Comparison of ENCODE assay signal across 8 mouse cellular contexts in genomic region chr11:97807626-97808025, GRCm38 (mm10). TPM values are rescaled to one million over a fixed set of nuclear protein-coding genes. Genes with fewer than 3 reads are reported as not detected.
DNase-seq lines count a peak whose midpoint lies in the region; ATAC-seq and TF ChIP-seq lines count a peak whose summit lies in the region.

No protein-coding gene starts in this region.

- WGBS in forebrain, embryonic 12.5 days: 50% methylated on average over 6 of the region's 6 CpGs
- WGBS in forebrain, embryonic 14.5 days: 43% methylated on average over 6 of the region's 6 CpGs
- WGBS in forebrain, embryonic 13.5 days: 58% methylated on average over 6 of the region's 6 CpGs
- WGBS in kidney, embryonic 15.5 days: 43% methylated on average over 6 of the region's 6 CpGs

- H3K36me3 ChIP-seq in forebrain, embryonic 12.5 days (replicated peaks): peaks cover 30% of the 10 kb centered on the region
- H3K36me3 ChIP-seq in forebrain, embryonic 14.5 days (ENCODE audit: control insufficient read depth, insufficient read depth, low read length): peaks cover 34% of the 10 kb centered on the region
- H3K36me3 ChIP-seq in C2C12 (ENCODE audit: control insufficient read depth, insufficient read depth): peaks cover 66% of the 10 kb centered on the region
- peaks cover 33% of the 10 kb centered on the region for H3K36me3 ChIP-seq in forebrain, embryonic 13.5 days (ENCODE audit: poor library complexity, severe bottlenecking)
- peaks cover 22% of the 10 kb centered on the region for H3K36me3 ChIP-seq in kidney, embryonic 15.5 days

- TF ChIP-seq CTCF in C2C12 (IDR thresholded peaks at IDR 0.05; ENCODE audit: control insufficient read depth, insufficient read depth, insufficient read length): no peak

- H3K9ac ChIP-seq in forebrain, embryonic 12.5 days: no peak overlapping the region
- H3K9ac ChIP-seq in forebrain, embryonic 14.5 days (ENCODE audit: low read length): no peak overlapping the region
- no peak overlapping the region for H3K9ac ChIP-seq in forebrain, embryonic 13.5 days
- no peak overlapping the region for H3K9ac ChIP-seq in kidney, embryonic 15.5 days

- H3K9me3 ChIP-seq in forebrain, embryonic 12.5 days: no peaks in the 10 kb centered on the region
- no peaks in the 10 kb centered on the region for H3K9me3 ChIP-seq in forebrain, embryonic 14.5 days (replicated peaks; ENCODE audit: control insufficient read depth, low read length)
- no peaks in the 10 kb centered on the region for H3K9me3 ChIP-seq in forebrain, embryonic 13.5 days (replicated peaks)
- H3K9me3 ChIP-seq in kidney, embryonic 15.5 days (replicated peaks): no peaks in the 10 kb centered on the region

- H3K4me3 ChIP-seq in forebrain, embryonic 12.5 days (replicated peaks): no peak overlapping the region
- no peak overlapping the region for H3K4me3 ChIP-seq in forebrain, embryonic 14.5 days (ENCODE audit: low read depth, low read length)
- no peak overlapping the region for H3K4me3 ChIP-seq in C2C12 (ENCODE audit: insufficient read depth, poor library complexity, severe bottlenecking)
- no peak overlapping the region for H3K4me3 ChIP-seq in forebrain, embryonic 13.5 days
- H3K4me3 ChIP-seq in kidney, embryonic 15.5 days (replicated peaks): no peak overlapping the region

- peaks cover 89% of the 10 kb centered on the region for H3K4me1 ChIP-seq in forebrain, embryonic 12.5 days
- peaks cover 66% of the 10 kb centered on the region for H3K4me1 ChIP-seq in forebrain, embryonic 14.5 days (ENCODE audit: control insufficient read depth, insufficient read depth, low read length)
- H3K4me1 ChIP-seq in forebrain, embryonic 13.5 days: peaks cover 89% of the 10 kb centered on the region
- peaks cover 96% of the 10 kb centered on the region for H3K4me1 ChIP-seq in kidney, embryonic 15.5 days

- H3K27me3 ChIP-seq in forebrain, embryonic 12.5 days: no peaks in the 10 kb centered on the region
- no peaks in the 10 kb centered on the region for H3K27me3 ChIP-seq in forebrain, embryonic 14.5 days (replicated peaks; ENCODE audit: control insufficient read depth, insufficient read depth, low read length)
- H3K27me3 ChIP-seq in C2C12 (ENCODE audit: control insufficient read depth, insufficient read depth, insufficient read length): no peaks in the 10 kb centered on the region
- H3K27me3 ChIP-seq in forebrain, embryonic 13.5 days: no peaks in the 10 kb centered on the region
- H3K27me3 ChIP-seq in kidney, embryonic 15.5 days: no peaks in the 10 kb centered on the region

- no peak overlapping the region for H3K4me2 ChIP-seq in forebrain, embryonic 12.5 days
- H3K4me2 ChIP-seq in forebrain, embryonic 14.5 days (ENCODE audit: low read length): no peak overlapping the region
- H3K4me2 ChIP-seq in forebrain, embryonic 13.5 days: peak overlapping the region; percentile 8; the same call in 1 of the 2 replicates
- peak overlapping the region; percentile 33 for H3K4me2 ChIP-seq in kidney, embryonic 15.5 days

- H3K79me2 ChIP-seq in C2C12 (ENCODE audit: control insufficient read depth, insufficient read depth): peaks cover 100% of the 10 kb centered on the region

- peak overlapping the region; percentile 51 for H3K27ac ChIP-seq in forebrain, embryonic 12.5 days
- no peak overlapping the region for H3K27ac ChIP-seq in forebrain, embryonic 14.5 days (ENCODE audit: low read depth, low read length)
- H3K27ac ChIP-seq in forebrain, embryonic 13.5 days: peak overlapping the region; percentile 17; the same call in 1 of the 2 replicates
- H3K27ac ChIP-seq in kidney, embryonic 15.5 days: peak overlapping the region; percentile 90

- no peak for DNase-seq in forebrain, embryonic 14.5 days (ENCODE audit: low spot score)
- DNase-seq in frontal cortex, postnatal 14 days (ENCODE audit: low spot score in 2 of 2): no peak
- DNase-seq in testis, postnatal 14 days (ENCODE audit: low spot score): no peak
- DNase-seq in gastrocnemius, postnatal 14 days: no peak

- ATAC-seq in forebrain, embryonic 12.5 days (ENCODE audit: low FRiP score): no peak
- ATAC-seq in forebrain, embryonic 14.5 days: no peak
- ATAC-seq in forebrain, embryonic 13.5 days: no peak
- ATAC-seq in kidney, embryonic 15.5 days (replicated peaks; ENCODE audit: low FRiP score): no peak

- intact Hi-C loops in gastrocnemius, postnatal 14 days (cut with DNase I; ENCODE audit: low total_unique reads): no loop called here

- H3K79me3 ChIP-seq in C2C12 (ENCODE audit: low read depth): peaks cover 87% of the 10 kb centered on the region

- H3ac ChIP-seq in C2C12 (ENCODE audit: control insufficient read depth, insufficient read length, low read depth): peak overlapping the region; percentile 8

TF ChIP-seq in C2C12, 6 proteins besides CTCF, POLR2A, EP300 and RAD21:
- no peak for TF ChIP-seq MYOD1 (IDR thresholded peaks at IDR 0.05; ENCODE audit: control insufficient read depth, insufficient read length, low read depth)
- TF ChIP-seq FOSL1 (IDR thresholded peaks at IDR 0.05; ENCODE audit: insufficient read depth, low read length, poor library complexity, severe bottlenecking): no peak
- no peak for TF ChIP-seq CEBPB (IDR thresholded peaks at IDR 0.05; ENCODE audit: low read depth)
- no peak for TF ChIP-seq MYOG (IDR thresholded peaks at IDR 0.05; ENCODE audit: control insufficient read depth, extremely low read depth, insufficient read length)

RNA-seq across cellular contexts. Expression of gene Lasp1, which starts 8.8 kb away (rescaled TPM):
- polyA plus RNA-seq in forebrain, embryonic 12.5 days (2016; fragmentation: Nextera tagmentation; extraction: Ambion mirVana): 103 and 109 TPM in 2 replicates
- polyA plus RNA-seq in forebrain, embryonic 14.5 days (2014; fragmentation: Nextera tagmentation; extraction: Ambion mirVana): 77.6 and 94.6 TPM in 2 replicates
- polyA plus RNA-seq in C2C12 (2012; fragmentation: generic; extraction: Trizol): 219 TPM
- polyA plus RNA-seq in forebrain, embryonic 13.5 days (2015; fragmentation: Nextera tagmentation; extraction: Ambion mirVana): 95.3 and 109 TPM in 2 replicates
- polyA plus RNA-seq in kidney, embryonic 15.5 days (2015; fragmentation: Nextera tagmentation; extraction: Ambion mirVana): 104 and 108 TPM in 2 replicates
- 10 to 100 TPM; 29.9 to 39.5 TPM for total RNA-seq in gastrocnemius, postnatal 14 days (2021)

RNA-seq across cellular contexts. Expression of gene Rpl23, which starts 25.4 kb away (rescaled TPM):
- polyA plus RNA-seq in forebrain, embryonic 12.5 days (2016; fragmentation: Nextera tagmentation; extraction: Ambion mirVana): 392 and 426 TPM in 2 replicates
- polyA plus RNA-seq in forebrain, embryonic 14.5 days (2014; fragmentation: Nextera tagmentation; extraction: Ambion mirVana): 348 and 451 TPM in 2 replicates
- polyA plus RNA-seq in C2C12 (2012; fragmentation: generic; extraction: Trizol): 1,391 TPM
- 386 and 461 TPM in 2 replicates for polyA plus RNA-seq in forebrain, embryonic 13.5 days (2015; fragmentation: Nextera tagmentation; extraction: Ambion mirVana)
- polyA plus RNA-seq in kidney, embryonic 15.5 days (2015; fragmentation: Nextera tagmentation; extraction: Ambion mirVana): 565 and 652 TPM in 2 replicates
- total RNA-seq in gastrocnemius, postnatal 14 days (2021): 100 to 1,000 TPM; 607 to 676 TPM

RNA-seq across cellular contexts. Expression of gene 1700001P01Rik, which starts 31.9 kb away (rescaled TPM):
- polyA plus RNA-seq in forebrain, embryonic 12.5 days (2016; fragmentation: Nextera tagmentation; extraction: Ambion mirVana): 0.55 and 1.0 TPM in 2 replicates
- polyA plus RNA-seq in forebrain, embryonic 14.5 days (2014; fragmentation: Nextera tagmentation; extraction: Ambion mirVana): 0.50 TPM in 1 of 2 replicates, not detected in the other
- 0.14 TPM for polyA plus RNA-seq in C2C12 (2012; fragmentation: generic; extraction: Trizol)
- 0.62 and 0.76 TPM in 2 replicates for polyA plus RNA-seq in forebrain, embryonic 13.5 days (2015; fragmentation: Nextera tagmentation; extraction: Ambion mirVana)
- 0.62 and 0.67 TPM in 2 replicates for polyA plus RNA-seq in kidney, embryonic 15.5 days (2015; fragmentation: Nextera tagmentation; extraction: Ambion mirVana)
- not detected for total RNA-seq in gastrocnemius, postnatal 14 days (2021)

RNA-seq across cellular contexts. Expression of gene B230217C12Rik, which starts 33.0 kb away (rescaled TPM):
- 15.1 and 17.0 TPM in 2 replicates for polyA plus RNA-seq in forebrain, embryonic 12.5 days (2016; fragmentation: Nextera tagmentation; extraction: Ambion mirVana)
- polyA plus RNA-seq in forebrain, embryonic 14.5 days (2014; fragmentation: Nextera tagmentation; extraction: Ambion mirVana): 20.3 and 21.5 TPM in 2 replicates
- 4.9 TPM for polyA plus RNA-seq in C2C12 (2012; fragmentation: generic; extraction: Trizol)
- 17.4 and 18.7 TPM in 2 replicates for polyA plus RNA-seq in forebrain, embryonic 13.5 days (2015; fragmentation: Nextera tagmentation; extraction: Ambion mirVana)
- 7.4 and 7.5 TPM in 2 replicates for polyA plus RNA-seq in kidney, embryonic 15.5 days (2015; fragmentation: Nextera tagmentation; extraction: Ambion mirVana)
- total RNA-seq in gastrocnemius, postnatal 14 days (2021): 1 to 10 TPM in 1 of 2 experiments, under 1 TPM in 1; 0.84 to 1.5 TPM

RNA-seq across cellular contexts. Expression of gene Cwc25, which starts 41.3 kb away (rescaled TPM):
- polyA plus RNA-seq in forebrain, embryonic 12.5 days (2016; fragmentation: Nextera tagmentation; extraction: Ambion mirVana): 21.5 and 22.4 TPM in 2 replicates
- polyA plus RNA-seq in forebrain, embryonic 14.5 days (2014; fragmentation: Nextera tagmentation; extraction: Ambion mirVana): 9.9 and 11.1 TPM in 2 replicates
- polyA plus RNA-seq in C2C12 (2012; fragmentation: generic; extraction: Trizol): 8.7 TPM
- 18.0 and 20.1 TPM in 2 replicates for polyA plus RNA-seq in forebrain, embryonic 13.5 days (2015; fragmentation: Nextera tagmentation; extraction: Ambion mirVana)
- 19.2 and 19.5 TPM in 2 replicates for polyA plus RNA-seq in kidney, embryonic 15.5 days (2015; fragmentation: Nextera tagmentation; extraction: Ambion mirVana)
- 1 to 10 TPM; 6.0 to 6.7 TPM for total RNA-seq in gastrocnemius, postnatal 14 days (2021)

Comparison
In these comparisons a context has a peak if more than half of its experiments do, and no peak if none do; other contexts are left out.
1. H3K4me2 ChIP-seq: peak in forebrain, embryonic 13.5 days (single experiment) and kidney, embryonic 15.5 days (single experiment); none in forebrain, embryonic 12.5 days (single experiment) and forebrain, embryonic 14.5 days (single experiment).